Comparison of ENCODE assay signal across 10 mouse cellular contexts in genomic region chr17:13658321-13658978, GRCm38 (mm10).
A peak's percentile ranks its signal among the peaks of the same experiment; 100 is the strongest.
DNase-seq lines count a peak whose midpoint lies in the region; ATAC-seq and TF ChIP-seq lines count a peak whose summit lies in the region.
"Had no signal": no experiment of that assay in that cellular context is flagged by ENCODE, and none has a peak within 500 bp of the region (broad histone marks: within the 10 kb centered on the region; RNA-seq: fewer than 3 reads in every experiment).

No protein-coding gene starts in this region.

- peaks cover 23% of the 10 kb centered on the region for H3K4me1 ChIP-seq in cerebellum, adult 2 months (ENCODE audit: control insufficient read depth, insufficient read depth, low read length)
- H3K4me1 ChIP-seq in megakaryocyte, embryonic 14.5 days = peaks cover 42% of the 10 kb centered on the region
- H3K4me1 ChIP-seq in hindbrain, embryonic 12.5 days = peaks cover 43% of the 10 kb centered on the region
- peaks cover 28% of the 10 kb centered on the region for H3K4me1 ChIP-seq in olfactory bulb, adult 2 months (ENCODE audit: control insufficient read depth, insufficient read depth, low read length)

- TF ChIP-seq CTCF in cerebellum, adult 2 months (IDR thresholded peaks at IDR 0.05; ENCODE audit: borderline replicate concordance, insufficient read depth, low read depth, low read length) = no peak
- no peak for TF ChIP-seq CTCF in olfactory bulb, adult 2 months (IDR thresholded peaks at IDR 0.05; ENCODE audit: insufficient read depth, low read depth, low read length)

- peak in 1 of 2 experiments; percentile 38 for DNase-seq in cerebellum, adult 2 months
- no peak for DNase-seq in cerebellum, postnatal 36 days
- DNase-seq in layer of hippocampus, postnatal 10 days (ENCODE audit: low spot score in 2 of 2) = no peak
- DNase-seq in adrenal gland, adult (ENCODE audit: inconsistent age in 2 of 2, low spot score in 1 of 2) = no peak

- H3K4me2 ChIP-seq in hindbrain, embryonic 12.5 days (replicated peaks) = no peak overlapping the region
- H3K4me2 ChIP-seq: liver, embryonic 15.5 days had no signal

- H3K9me3 ChIP-seq in megakaryocyte, embryonic 14.5 days = peaks cover 14% of the 10 kb centered on the region; the same call in 1 of the 2 replicates
- H3K9me3 ChIP-seq in hindbrain, embryonic 12.5 days (replicated peaks) = no peaks in the 10 kb centered on the region
- H3K9me3 ChIP-seq: embryonic facial prominence, embryonic 15.5 days; liver, embryonic 15.5 days had no signal

- H3K27me3 ChIP-seq in cerebellum, adult 2 months (ENCODE audit: control insufficient read depth, insufficient read depth, low read length) = no peaks in the 10 kb centered on the region
- peaks cover 14% of the 10 kb centered on the region for H3K27me3 ChIP-seq in megakaryocyte, embryonic 14.5 days (replicated peaks)
- H3K27me3 ChIP-seq in hindbrain, embryonic 12.5 days = no peaks in the 10 kb centered on the region
- H3K27me3 ChIP-seq: embryonic facial prominence, embryonic 15.5 days; liver, embryonic 15.5 days had no signal

- TF ChIP-seq POLR2A in cerebellum, adult 2 months (IDR thresholded peaks at IDR 0.05; ENCODE audit: borderline replicate concordance, insufficient read depth, low read length) = no peak
- TF ChIP-seq POLR2A in olfactory bulb, adult 2 months (IDR thresholded peaks at IDR 0.05; ENCODE audit: insufficient read depth, low read depth, low read length) = no peak

- H3K27ac ChIP-seq in cerebellum, adult 2 months (ENCODE audit: insufficient read depth, low read length) = peak overlapping the region; percentile 37; the same call in 1 of the 2 replicates
- H3K27ac ChIP-seq in hindbrain, embryonic 12.5 days = peak overlapping the region; percentile 86
- 0 out of 2 replicates have a peak overlapping the region, but pooled peaks have one; percentile 47 for H3K27ac ChIP-seq in olfactory bulb, adult 2 months (ENCODE audit: insufficient read depth, low read depth, low read length)
- H3K27ac ChIP-seq: embryonic facial prominence, embryonic 15.5 days; liver, embryonic 15.5 days had no signal

- 39% methylated on average over 3 of the region's 3 CpGs for WGBS in cerebellum, adult 2 months
- 20% methylated on average over 3 of the region's 3 CpGs for whole genome bisulfite sequencing in hindbrain, embryonic 12.5 days
- WGBS in olfactory bulb, adult 2 months = 63% methylated on average over 3 of the region's 3 CpGs

- no peaks in the 10 kb centered on the region for H3K36me3 ChIP-seq in megakaryocyte, embryonic 14.5 days (replicated peaks; ENCODE audit: low read length)
- H3K36me3 ChIP-seq in hindbrain, embryonic 12.5 days = no peaks in the 10 kb centered on the region
- H3K36me3 ChIP-seq: embryonic facial prominence, embryonic 15.5 days; liver, embryonic 15.5 days had no signal

- H3K4me3 ChIP-seq in cerebellum, adult 2 months (replicated peaks; ENCODE audit: insufficient read depth, low read depth, low read length) = no peak overlapping the region
- peak overlapping the region; percentile 84 for H3K4me3 ChIP-seq in megakaryocyte, embryonic 14.5 days (replicated peaks)
- H3K4me3 ChIP-seq in hindbrain, embryonic 12.5 days = no peak overlapping the region
- H3K4me3 ChIP-seq in olfactory bulb, adult 2 months (ENCODE audit: insufficient read depth, low read depth, low read length) = no peak overlapping the region
- H3K4me3 ChIP-seq: embryonic facial prominence, embryonic 15.5 days; liver, embryonic 15.5 days had no signal

- H3K9ac ChIP-seq in hindbrain, embryonic 12.5 days = no peak overlapping the region
- H3K9ac ChIP-seq: embryonic facial prominence, embryonic 15.5 days; liver, embryonic 15.5 days had no signal

- no peak for ATAC-seq in megakaryocyte, adult 5-6 weeks (ENCODE audit: poor library complexity, severe bottlenecking)
- ATAC-seq in hindbrain, embryonic 12.5 days (ENCODE audit: low FRiP score) = peak; percentile 36
